Mouse (Mus musculus) forebrain, embryonic 14.5 days (tissue): ENCODE measurements around the gene Cklf. TPM values are rescaled to one million over a fixed set of nuclear protein-coding genes. Genes with fewer than 3 reads are reported as not detected.

Experiments used
- ATAC-seq: fragments of 200-750 bp; cut with Nextera tagmentation; 2 replicates; pipeline ENCODE4 v1.8.0; 2017; ENCODE audit warnings: mild to moderate bottlenecking, moderate library complexity
- DNase-seq: peaks from one replicate; pipeline ENCODE4 v3.0.0-alpha.2; 2015; ENCODE audit warnings: low spot score
- H3K27ac ChIP-seq: fragments of 300-500 bp; sonication (generic); 2 replicates; pipeline ENCODE4 v1.5.1; 2014; ENCODE audit warnings: low read depth, mild to moderate bottlenecking, control low read depth, low read length, moderate library complexity
- H3K27me3 ChIP-seq: fragments of 300-500 bp; sonication (generic); replicated peaks from 2 replicates; pipeline ENCODE4 v1.6.1; 2014; ENCODE audit warnings: low read length, control low read depth, mixed read lengths; ENCODE audit not compliant: control insufficient read depth, insufficient read depth
- H3K36me3 ChIP-seq: fragments of 300-500 bp; sonication (generic); 2 replicates; pipeline ENCODE4 v1.6.1; 2014; ENCODE audit warnings: low read length, control low read depth; ENCODE audit not compliant: control insufficient read depth, insufficient read depth
- H3K4me1 ChIP-seq: fragments of 300-500 bp; sonication (generic); 2 replicates; pipeline ENCODE4 v1.6.1; 2014; ENCODE audit warnings: antibody characterized with exemption, low read length, control low read depth; ENCODE audit not compliant: control insufficient read depth, insufficient read depth
- H3K4me2 ChIP-seq: fragments of 300-500 bp; sonication (generic); 2 replicates; pipeline ENCODE4 v1.6.1; 2014; ENCODE audit warnings: mild to moderate bottlenecking, control low read depth, low read length
- H3K4me3 ChIP-seq: fragments of 300-500 bp; sonication (generic); 2 replicates; pipeline ENCODE4 v1.5.1; 2014; ENCODE audit warnings: low read depth, low read length, control low read depth
- H3K9ac ChIP-seq: fragments of 300-500 bp; sonication (generic); 2 replicates; pipeline ENCODE4 v1.6.1; 2014; ENCODE audit warnings: mild to moderate bottlenecking, low read length, control low read depth, moderate library complexity
- H3K9me3 ChIP-seq: fragments of 300-500 bp; sonication (generic); replicated peaks from 2 replicates; pipeline ENCODE4 v1.6.1; 2016; ENCODE audit warnings: low read length, control low read depth, mixed read lengths; ENCODE audit not compliant: control insufficient read depth
- WGBS: fragments of 180-500 bp; shearing (Covaris S2); extraction: QIAGEN DNeasy Blood & Tissue Kit; methylation state at CpG from one replicate; pipeline ENCODE4 v1.1.7; 2014; 5-methylcytosine and 5-hydroxymethylcytosine counted together
- polyA plus RNA-seq: library from polyadenylated mRNA; unstranded; fragments of >200 nt; fragmentation: Nextera tagmentation; extraction: Ambion mirVana; gene quantifications from 2 replicates; pipeline ENCODE4 v1.2.1, GENCODE M21; 2014

Cklf gene
- polyA plus RNA-seq, 1 experiment from 2014 or later = 22.2 TPM

DNA sequence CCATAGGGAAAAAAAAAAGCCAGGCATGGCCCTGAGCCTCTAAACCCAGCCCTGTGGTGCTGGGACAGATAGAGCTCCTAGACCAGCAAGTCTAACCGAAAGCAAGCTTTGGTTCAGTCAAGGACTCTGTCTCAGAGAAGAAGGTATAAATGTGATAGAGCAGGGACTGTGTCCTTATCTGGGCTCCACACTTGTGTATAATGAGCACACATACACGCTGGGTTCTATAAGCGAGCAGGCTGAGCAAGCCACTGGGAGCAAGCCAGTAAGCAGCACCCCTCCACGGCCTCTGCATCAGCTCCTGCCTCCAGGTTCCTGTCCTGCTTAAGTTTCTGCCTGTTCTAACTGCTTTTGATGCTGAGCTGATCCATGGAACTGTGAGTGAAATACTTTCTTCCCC lies 18.6 kb upstream of the Cklf start:
- H3K4me1 ChIP-seq = no peaks in the 10 kb centered on the region
- WGBS = 98% methylated on average over 4 of the region's 4 CpGs
- DNase-seq (no peak), ATAC-seq (no peak)
- H3K9ac ChIP-seq = no peak overlapping the region
- H3K4me3 ChIP-seq = no peak overlapping the region
- no peak overlapping the region for H3K4me2 ChIP-seq
- H3K36me3 ChIP-seq = peaks cover 95% of the 10 kb centered on the region
- no peak overlapping the region for H3K27ac ChIP-seq
- H3K9me3 ChIP-seq = no peaks in the 10 kb centered on the region
- H3K27me3 ChIP-seq = no peaks in the 10 kb centered on the region

DNA sequence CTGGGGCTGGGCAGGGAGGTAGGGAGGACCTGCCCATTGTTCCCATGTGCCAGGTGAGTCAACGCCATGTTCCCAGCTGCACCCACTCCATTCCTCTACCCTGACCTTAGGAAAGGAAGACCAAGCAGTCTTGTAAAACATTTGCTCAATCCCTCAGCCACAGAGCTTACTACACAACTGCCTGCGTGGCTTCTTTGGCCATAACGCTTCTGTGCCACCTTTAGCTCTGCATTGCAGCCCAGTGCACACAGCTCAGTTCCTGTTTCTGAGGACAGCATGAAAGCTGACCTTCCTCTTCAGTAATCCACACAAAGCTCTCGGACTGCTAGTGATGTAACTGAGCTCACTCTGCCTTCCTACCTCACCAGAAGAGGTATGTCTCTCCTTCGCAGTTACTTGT lies 17.7 kb upstream of the Cklf start:
- DNase-seq = no peak
- Histone ChIP-seq H3K27ac (no peak overlapping the region), H3K9ac (no peak overlapping the region), H3K9me3 (no peaks in the 10 kb centered on the region), H3K4me3 (no peak overlapping the region), H3K27me3 (no peaks in the 10 kb centered on the region), H3K36me3 (peaks cover 93% of the 10 kb centered on the region), H3K4me1 (no peaks in the 10 kb centered on the region), H3K4me2 (no peak overlapping the region)
- no peak for ATAC-seq
- WGBS = 92% methylated on average over 5 of the region's 5 CpGs

DNA sequence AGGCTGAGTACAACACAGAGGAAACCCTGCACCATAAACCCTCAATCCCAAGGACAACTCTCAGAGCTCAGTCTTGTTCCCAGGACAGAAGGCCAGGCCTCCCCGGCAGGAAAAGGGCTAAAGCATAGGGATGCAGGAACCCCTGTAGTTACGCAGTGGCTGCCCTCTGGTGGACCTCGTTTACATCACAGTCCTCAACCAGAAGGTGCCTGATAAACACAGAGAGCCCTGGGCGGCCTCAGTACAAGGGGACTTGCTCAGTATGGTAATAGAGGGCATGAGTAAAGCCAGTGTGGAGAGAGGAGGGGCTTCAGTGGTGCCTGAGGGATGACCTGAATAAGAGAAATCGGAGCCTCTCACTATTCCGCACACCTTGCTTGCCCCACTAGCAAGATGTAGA lies 16.1 kb upstream of the Cklf start:
- WGBS = 51% methylated on average over 6 of the region's 6 CpGs
- no peak overlapping the region for H3K4me3 ChIP-seq
- no peak overlapping the region for H3K4me2 ChIP-seq
- no peaks in the 10 kb centered on the region for H3K27me3 ChIP-seq
- no peak overlapping the region for H3K27ac ChIP-seq
- no peaks in the 10 kb centered on the region for H3K4me1 ChIP-seq
- DNase-seq = peak; percentile 13
- H3K9me3 ChIP-seq = no peaks in the 10 kb centered on the region
- H3K36me3 ChIP-seq = peaks cover 94% of the 10 kb centered on the region
- no peak overlapping the region for H3K9ac ChIP-seq
- no peak for ATAC-seq

DNA sequence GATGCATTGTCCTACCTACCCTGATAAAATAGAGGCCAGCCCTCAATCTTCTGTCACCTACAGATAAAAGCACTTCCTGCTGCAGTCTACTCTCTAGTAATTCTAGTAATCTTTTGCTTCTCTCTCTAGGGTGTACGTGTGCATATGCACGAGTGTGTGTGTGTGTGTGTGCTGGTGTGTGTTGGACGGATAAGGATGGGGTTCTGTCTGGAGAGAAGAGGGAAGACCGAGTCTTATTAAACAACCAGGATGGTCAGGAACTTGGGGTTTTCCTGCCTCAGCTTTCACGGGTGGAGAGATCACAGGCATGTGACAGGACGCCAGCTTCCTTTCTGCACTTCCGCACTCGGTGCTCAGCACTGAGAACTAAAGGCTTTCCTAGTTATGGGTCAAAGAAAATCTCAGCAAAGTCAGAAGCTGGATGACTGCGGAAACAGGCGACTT lies 11.2 kb upstream of the Cklf start:
- ATAC-seq (no peak), DNase-seq (no peak)
- WGBS = 91% methylated on average over 10 of the region's 10 CpGs
- H3K9me3 ChIP-seq = no peaks in the 10 kb centered on the region
- no peak overlapping the region for H3K4me2 ChIP-seq
- no peak overlapping the region for H3K4me3 ChIP-seq
- no peak overlapping the region for H3K9ac ChIP-seq
- H3K36me3 ChIP-seq = peaks cover 91% of the 10 kb centered on the region
- no peaks in the 10 kb centered on the region for H3K27me3 ChIP-seq
- no peak overlapping the region for H3K27ac ChIP-seq
- H3K4me1 ChIP-seq = no peaks in the 10 kb centered on the region

DNA sequence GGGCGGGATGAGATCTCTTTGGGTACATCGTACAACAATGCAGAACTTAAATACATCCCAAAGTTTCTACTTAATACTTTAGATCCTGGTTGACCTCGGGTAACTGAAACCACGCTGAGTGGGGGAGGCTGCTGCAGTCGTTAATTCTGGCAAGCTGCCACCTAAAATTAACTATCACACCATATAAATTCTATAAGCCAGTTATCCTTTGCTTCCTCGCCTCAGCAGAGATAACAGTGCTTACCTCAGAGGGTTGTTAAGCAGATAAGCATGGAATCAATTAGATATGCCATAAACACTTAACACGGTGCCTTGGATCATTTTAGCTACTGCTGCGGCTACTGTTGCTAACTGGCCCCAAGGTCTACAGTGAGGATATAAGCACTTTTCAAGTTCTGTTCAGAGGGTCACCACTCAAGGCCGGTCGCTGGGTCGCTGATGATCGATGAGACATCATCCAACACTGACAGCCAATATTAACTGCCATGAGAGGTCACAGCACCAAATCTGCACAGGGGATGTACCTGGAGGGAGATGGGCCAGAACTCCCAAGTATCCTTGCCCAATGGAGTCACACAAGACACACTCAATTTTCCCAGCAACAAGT lies 8.5 kb upstream of the Cklf start:
- H3K9ac ChIP-seq = no peak overlapping the region
- H3K36me3 ChIP-seq = peaks cover 69% of the 10 kb centered on the region
- no peaks in the 10 kb centered on the region for H3K27me3 ChIP-seq
- no peaks in the 10 kb centered on the region for H3K9me3 ChIP-seq
- WGBS = 88% methylated on average over 12 of the region's 12 CpGs
- no peak overlapping the region for H3K4me2 ChIP-seq
- H3K4me3 ChIP-seq = no peak overlapping the region
- ATAC-seq (no peak), DNase-seq (no peak)
- H3K4me1 ChIP-seq = no peaks in the 10 kb centered on the region
- no peak overlapping the region for H3K27ac ChIP-seq

DNA sequence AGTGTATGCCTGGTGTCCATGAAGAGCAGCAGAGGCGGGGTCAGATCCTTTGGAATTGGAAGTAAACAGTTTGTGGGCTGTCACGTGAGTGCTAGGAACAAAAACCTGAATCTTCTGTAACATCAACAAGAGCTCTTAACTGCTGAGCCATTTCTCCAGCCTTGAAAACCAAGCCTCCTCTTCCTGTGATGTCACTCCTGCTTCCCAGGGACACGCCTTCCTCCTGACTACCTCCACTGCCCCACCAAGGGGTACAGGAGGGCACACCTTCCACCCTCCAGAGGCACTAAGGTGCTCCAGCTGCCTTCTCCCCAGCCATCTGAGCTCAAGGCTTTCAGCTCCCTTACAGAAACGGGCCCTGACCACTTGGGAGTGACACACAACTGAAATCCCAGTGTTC lies 4.0 kb upstream of the Cklf start:
- WGBS = 94% methylated on average over 4 of the region's 4 CpGs
- DNase-seq = no peak
- no peak for ATAC-seq

DNA sequence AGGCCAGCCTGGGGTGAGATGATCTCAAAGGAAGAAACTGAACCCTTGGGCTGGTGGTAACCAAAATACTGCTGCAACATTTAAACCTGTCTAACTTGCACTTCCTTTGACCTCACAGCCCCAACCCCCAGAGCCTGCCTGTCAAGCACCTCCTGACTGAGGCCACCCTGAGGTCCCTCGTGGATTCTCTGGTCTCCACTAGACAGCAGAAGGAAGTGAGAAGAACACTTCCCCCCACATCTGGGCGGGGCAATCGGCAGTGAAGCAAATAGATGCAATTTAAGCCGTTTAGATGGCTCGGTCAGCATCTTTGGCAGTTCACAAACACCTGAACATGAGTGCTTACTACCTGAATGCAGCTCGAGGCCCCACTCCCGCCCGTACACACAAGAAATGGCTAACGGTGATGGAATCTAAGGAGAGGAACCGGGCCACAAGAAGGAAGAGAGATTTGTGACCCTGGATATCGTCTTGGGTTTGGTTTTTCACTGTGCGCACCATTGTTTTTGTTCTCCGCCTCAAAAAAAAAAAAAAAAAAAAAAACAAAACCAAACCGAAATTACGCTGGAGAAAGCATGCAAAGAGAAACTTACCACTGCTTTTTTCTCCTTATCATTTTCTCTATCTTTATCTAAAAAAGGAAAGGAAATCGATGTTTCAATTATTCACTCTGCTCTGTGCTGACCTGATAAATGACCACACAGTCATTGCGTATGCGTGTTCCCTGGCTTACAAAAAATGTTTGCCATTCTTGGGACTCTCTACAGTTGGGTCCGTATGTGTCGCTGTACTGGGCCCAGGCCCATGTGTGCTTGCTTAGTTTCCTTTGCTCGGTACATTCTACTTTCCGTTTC lies 3.4 kb upstream of the Cklf start:
- H3K9me3 ChIP-seq = no peaks in the 10 kb centered on the region
- peak overlapping the region; percentile 86 for H3K9ac ChIP-seq
- H3K4me1 ChIP-seq = peaks cover 11% of the 10 kb centered on the region
- peak overlapping the region; percentile 84 for H3K4me3 ChIP-seq
- DNase-seq (no peak), ATAC-seq (no peak)
- H3K36me3 ChIP-seq = peaks cover 20% of the 10 kb centered on the region
- 76% methylated on average over 22 of the region's 22 CpGs for WGBS
- H3K27ac ChIP-seq = no peak overlapping the region
- peak overlapping the region; percentile 86 for H3K4me2 ChIP-seq
- H3K27me3 ChIP-seq = no peaks in the 10 kb centered on the region

More for the DNA sequence above, 4.0 kb upstream of the Cklf start:
- H3K27me3 ChIP-seq = no peaks in the 10 kb centered on the region
- H3K9me3 ChIP-seq = no peaks in the 10 kb centered on the region
- no peak overlapping the region for H3K27ac ChIP-seq
- peaks cover 27% of the 10 kb centered on the region for H3K36me3 ChIP-seq
- H3K4me2 ChIP-seq = no peak overlapping the region
- H3K4me1 ChIP-seq = peaks cover 9% of the 10 kb centered on the region
- no peak overlapping the region for H3K4me3 ChIP-seq
- H3K9ac ChIP-seq = no peak overlapping the region

DNA sequence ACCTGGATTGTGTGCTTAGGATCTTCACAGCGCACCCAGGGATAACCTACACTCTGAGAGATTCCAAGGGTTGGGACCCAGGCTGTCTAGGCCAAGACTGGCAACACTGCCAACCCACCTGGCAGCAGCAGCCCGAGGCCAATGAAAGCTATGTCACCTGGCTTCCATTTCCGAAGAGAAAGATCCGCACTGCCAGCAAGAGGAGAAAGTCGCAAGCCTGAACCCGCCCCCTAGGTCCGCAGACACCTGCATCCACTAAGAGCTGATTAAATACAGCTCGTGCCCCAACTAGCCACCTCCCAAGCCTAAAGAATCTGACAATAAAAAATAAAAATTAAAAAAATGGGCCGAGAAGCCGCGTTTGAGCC lies 2.8 kb upstream of the Cklf start:
- Histone ChIP-seq H3K9me3 (no peaks in the 10 kb centered on the region), H3K4me2 (peak overlapping the region; percentile 86), H3K36me3 (peaks cover 14% of the 10 kb centered on the region), H3K4me3 (peak overlapping the region; percentile 84), H3K9ac (peak overlapping the region; percentile 86), H3K27me3 (no peaks in the 10 kb centered on the region), H3K27ac (no peak overlapping the region), H3K4me1 (peaks cover 11% of the 10 kb centered on the region)
- WGBS = 5% methylated on average over 11 of the region's 11 CpGs
- no peak; the same call in none of the 2 replicates for ATAC-seq
- no peak for DNase-seq

DNA sequence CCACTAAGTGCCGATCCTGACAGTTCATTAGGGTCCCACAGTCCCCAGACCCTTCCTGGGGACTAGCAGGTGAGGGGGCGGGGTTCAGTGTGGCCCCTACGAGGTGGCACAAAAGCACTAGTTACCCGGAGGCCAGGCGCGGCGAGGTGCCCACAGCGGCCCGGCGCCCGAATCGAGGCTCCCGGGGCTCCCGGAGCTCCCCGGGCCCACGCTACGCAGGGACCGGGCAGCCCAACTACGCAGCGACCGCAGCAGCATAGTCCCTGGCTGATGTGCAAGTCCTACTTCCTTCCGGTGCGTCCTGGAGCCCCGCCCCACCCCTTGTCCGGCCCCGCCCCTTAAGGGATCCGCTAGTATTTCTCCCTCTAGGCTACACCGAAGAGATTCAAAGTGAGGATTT lies 2.4 kb upstream of the Cklf start, which contains the start of gene Tk2:
Gene Tk2, minus strand, starts transcription at position 283 of the 400 bp plus-strand sequence.
- H3K4me3 ChIP-seq = peak within 1 kb of the TSS; percentile 84
- H3K4me2 ChIP-seq = peak within 1 kb of the TSS; percentile 86
- H3K9ac ChIP-seq = peak within 1 kb of the TSS; percentile 86
- no peak within 1 kb of the TSS; the same call in 1 of the 2 replicates for H3K27ac ChIP-seq
- H3K9me3 ChIP-seq = no peaks in the 10 kb centered on the region
- peaks cover 11% of the 10 kb centered on the region for H3K4me1 ChIP-seq
- WGBS = under 1% methylated on average over 28 of the region's 28 CpGs
- DNase-seq = peak; percentile 87
- H3K36me3 ChIP-seq = peaks cover 10% of the 10 kb centered on the region
- peak; percentile 92 for ATAC-seq
- H3K27me3 ChIP-seq = no peaks in the 10 kb centered on the region
